Mouse (Mus musculus) liver, adult 2 months (tissue): ENCODE measurements around the gene Strn4.

Source experiments
- CTCF ChIP-seq: fragments of 200-500 bp; IDR thresholded peaks from 2 replicates; pipeline ENCODE4 v1.5.1; 2011; ENCODE audit warnings: low read depth, low read length, control low read depth
- POLR2A ChIP-seq: fragments of 200-500 bp; IDR thresholded peaks from 2 replicates; pipeline ENCODE4 v1.6.1; 2011; ENCODE audit warnings: low read length, control low read depth; ENCODE audit not compliant: insufficient read depth; ENCODE audit errors: extremely low read depth

DNA sequence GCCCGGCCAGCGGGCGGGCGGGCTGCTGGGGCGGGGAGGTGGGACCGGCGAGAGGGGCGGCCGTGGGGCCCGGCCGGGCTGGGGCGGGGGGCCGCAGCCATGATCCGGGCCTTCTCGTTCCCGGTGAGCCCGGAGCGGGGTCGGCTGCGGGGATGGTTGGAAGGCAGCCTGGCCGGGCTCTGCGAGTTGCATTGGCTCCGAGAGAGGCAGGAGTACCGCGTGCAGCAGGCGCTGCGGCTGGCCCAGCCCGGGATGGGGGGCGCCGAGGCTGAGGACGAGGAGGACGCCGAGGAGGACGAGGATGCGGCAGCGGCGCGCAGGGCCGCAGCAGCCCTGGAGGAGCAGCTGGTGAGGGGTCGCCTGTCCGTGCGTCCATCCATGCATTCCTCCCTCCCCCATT, 59.6 kb downstream of the Strn4 start:
- no peak for TF ChIP-seq CTCF
- no peak for TF ChIP-seq POLR2A
